Mouse (Mus musculus) left cerebral cortex, postnatal 36 days (tissue): Measurements from ENCODE around the gene Mrpl52. TPM values are rescaled to one million over a fixed set of nuclear protein-coding genes. Genes with fewer than 3 reads are reported as not detected.

Experiments
- DNase-seq, 2 experiments: peaks; one replicate each; pipeline ENCODE4 v3.0.0; 2021 to 2022; ENCODE audit warnings: low spot score in 2 of 2, mixed read lengths in 1 of 2
- intact Hi-C: fragments of 180-260 bp; cut with DNase I; formaldehyde crosslinking; loops from one replicate; pipeline ENCODE4 v1.15.1; 2025
- total RNA-seq, 2 experiments: library from RNA; stranded (reverse); gene quantifications; 2 replicates each; pipeline ENCODE4 v1.2.3; 2021

The Mrpl52 gene
- total RNA-seq, 2 experiments from 2014 or later: 84.6 to 88.0 TPM

GRCm38 (mm10) chr14:54454669-54455528 is 28.2 kb downstream of the Mrpl52 start:
- intact Hi-C loops: no loop called here
- no peak for DNase-seq

GRCm38 (mm10) chr14:54457907-54458569 is 31.3 kb downstream of the Mrpl52 start:
- intact Hi-C loops: no loop called here
- DNase-seq: no peak

DNA sequence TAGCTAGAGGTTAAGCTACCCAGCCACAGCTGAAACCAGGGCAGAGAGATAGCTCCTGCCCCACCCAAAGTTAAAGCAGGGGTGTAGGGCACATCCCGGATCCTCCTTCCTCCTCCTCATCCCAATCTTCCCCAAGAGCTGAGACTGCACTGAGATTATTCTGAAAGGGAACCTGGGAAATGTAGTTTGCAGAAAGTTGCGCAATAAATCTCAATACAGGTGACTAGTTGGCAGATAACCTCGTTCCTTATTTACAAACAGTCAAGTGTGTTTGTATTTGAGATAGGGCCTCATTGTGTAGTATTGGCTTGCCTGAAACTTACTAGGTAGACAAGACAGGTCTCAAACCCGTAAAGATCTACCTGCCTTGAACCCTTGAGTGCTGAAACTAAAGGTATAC is 35.4 kb downstream of the Mrpl52 start:
- intact Hi-C loops: loop anchor here (10.0 kb wide), 1 partner anchor 53 kb away; the partner anchor contains the start of gene Prmt5
- no peak for DNase-seq

DNA sequence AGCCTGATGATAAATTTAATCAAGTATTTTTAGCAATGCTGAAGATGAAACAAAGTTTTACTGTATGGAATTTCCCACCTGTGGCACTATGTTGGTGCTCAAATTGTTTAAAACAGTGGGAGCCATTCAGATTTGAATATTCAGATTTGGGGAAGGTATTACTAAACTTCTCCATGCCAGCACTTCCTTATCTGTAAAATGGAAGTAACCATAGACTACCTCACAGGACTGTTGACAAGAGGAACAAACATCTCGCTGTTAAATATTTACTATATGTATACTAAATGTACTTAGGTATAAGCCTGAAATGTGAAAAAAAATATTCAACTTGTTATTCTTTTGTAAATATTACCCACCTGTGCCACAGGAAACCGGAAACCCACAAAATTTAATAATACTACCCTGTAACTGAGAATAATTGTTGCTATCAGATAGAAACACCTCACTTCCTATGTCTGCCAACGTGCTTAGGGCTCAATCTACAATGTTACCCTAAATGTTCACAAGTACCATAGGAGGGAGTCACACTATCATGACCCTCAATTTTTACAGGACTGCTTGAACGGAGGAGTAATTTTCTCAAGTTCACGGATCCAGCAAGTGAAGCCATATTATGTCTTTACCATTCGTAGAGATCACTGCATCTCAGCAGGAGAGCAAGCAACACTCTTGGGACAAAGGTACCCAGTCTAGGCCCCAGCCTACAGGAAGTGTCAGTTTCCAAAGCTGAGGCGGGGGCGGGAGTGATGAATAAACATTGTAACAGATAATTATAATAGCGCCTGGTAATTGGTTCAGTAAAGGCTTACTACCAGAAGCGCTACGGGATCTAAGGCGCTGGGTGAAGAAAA is 36.6 kb downstream of the Mrpl52 start:
- intact Hi-C loops: loop anchor here (10.0 kb wide), 1 partner anchor 51 kb away; the partner anchor contains the start of gene Prmt5

GRCm38 (mm10) chr14:54463959-54464292 is 37.2 kb downstream of the Mrpl52 start, which contains the start of gene Lrp10:
Lrp10 (plus strand) TSS chr14:54464137.
- peak; percentile 85 to 86 for DNase-seq

More for the DNA sequence above, 36.6 kb downstream of the Mrpl52 start:
- no peak for DNase-seq

DNA sequence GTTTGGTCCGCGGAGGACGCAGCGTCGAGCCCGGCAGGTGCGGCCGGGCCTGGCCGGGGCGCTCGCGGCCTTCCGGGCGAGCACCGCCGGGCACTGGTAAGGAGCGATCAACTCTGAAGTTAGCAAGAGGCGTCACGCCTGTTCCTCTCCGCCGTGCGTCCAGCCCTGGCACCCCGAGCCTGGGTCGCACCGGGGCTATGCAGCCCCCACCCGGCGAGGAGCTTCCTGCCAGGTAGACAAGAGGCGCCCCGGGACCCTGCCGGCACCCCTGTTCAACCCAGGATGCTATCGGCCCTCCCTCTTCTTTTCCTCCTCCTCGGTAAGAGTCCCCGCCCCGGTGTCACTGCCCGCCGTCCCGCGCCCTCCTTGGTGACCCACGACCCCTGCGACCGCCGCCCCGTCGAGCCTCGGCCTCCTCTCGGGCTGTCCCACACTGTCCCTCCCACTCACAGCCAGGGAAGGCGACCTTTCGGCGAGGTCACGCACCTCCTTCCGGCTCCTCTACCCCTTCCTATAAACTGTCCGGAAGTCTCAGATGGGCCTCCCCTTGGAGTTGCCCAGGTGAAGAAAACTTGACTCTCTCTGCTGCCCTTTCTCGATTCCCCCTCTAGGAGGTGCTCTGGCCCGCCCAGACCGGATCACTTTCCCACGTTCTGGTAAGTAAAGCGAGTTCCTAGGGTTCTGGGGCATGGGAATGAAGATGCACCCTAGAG is 37.7 kb downstream of the Mrpl52 start:
- intact Hi-C loops: loop anchor here (10.0 kb wide), 1 partner anchor 50 kb away; the partner anchor contains the start of gene Prmt5
- DNase-seq: no peak

More at GRCm38 (mm10) chr14:54463959-54464292, 37.2 kb downstream of the Mrpl52 start, which contains the start of gene Lrp10:
- intact Hi-C loops: loop anchor here (10.0 kb wide), 1 partner anchor 51 kb away; the partner anchor contains the start of gene Prmt5

GRCm38 (mm10) chr14:54471467-54471866 is 44.8 kb downstream of the Mrpl52 start:
- intact Hi-C loops: no loop called here
- no peak for DNase-seq

DNA sequence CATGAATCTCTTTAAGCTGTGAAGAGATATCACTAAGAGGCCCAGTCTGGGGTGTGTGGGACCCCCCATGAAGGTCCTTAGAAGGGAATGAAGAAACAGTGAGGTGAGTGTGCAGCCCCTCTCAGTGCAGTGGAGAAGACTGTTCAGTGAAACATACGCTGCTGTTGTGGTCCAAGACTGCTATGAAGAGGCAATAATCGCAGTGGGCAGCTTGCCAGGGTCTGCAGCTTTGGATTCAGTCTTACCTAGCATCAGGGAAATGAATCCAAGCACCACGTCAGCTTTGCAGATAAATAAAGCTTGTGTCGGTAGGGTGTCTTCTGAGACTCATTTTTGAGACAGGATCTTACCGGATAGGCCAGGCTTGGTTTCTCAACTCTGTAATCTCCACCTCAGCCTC is 46.0 kb downstream of the Mrpl52 start:
- intact Hi-C loops: no loop called here
- no peak for DNase-seq

DNA sequence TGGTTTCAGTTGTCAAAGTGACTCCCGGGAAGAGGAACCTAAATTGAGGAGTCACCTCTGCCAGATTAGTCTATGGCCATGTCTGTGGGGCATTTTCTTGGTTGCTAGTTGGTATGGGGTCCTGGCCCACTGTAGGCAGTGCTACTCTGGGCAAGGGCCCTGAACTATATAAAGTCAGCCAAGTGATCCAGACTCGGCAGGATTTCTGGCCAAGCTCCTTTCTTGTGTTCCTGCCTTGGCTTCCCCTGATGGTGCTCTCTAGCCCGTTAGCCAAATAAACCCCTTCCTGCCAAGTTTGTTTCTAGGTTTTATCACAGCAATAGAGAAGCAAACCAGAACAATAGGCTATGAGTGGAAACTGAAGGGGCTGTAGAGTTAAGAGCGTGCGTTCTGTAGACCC is 48.0 kb downstream of the Mrpl52 start:
- no peak for DNase-seq
- intact Hi-C loops: no loop called here

- DNase-seq: peak; percentile 54 to 57
- intact Hi-C loops: no loop called here
These were observed 49.5 kb downstream of the Mrpl52 start, which contains the start of gene Rem2 for GRCm38 (mm10) chr14:54475941-54476844. Rem2 (plus strand) TSS chr14:54476100.

GRCm38 (mm10) chr14:54477172-54477909 is 50.6 kb downstream of the Mrpl52 start:
- no peak for DNase-seq
- intact Hi-C loops: no loop called here

Other genes with a start within 250 kb of the Mrpl52 start
- 100 to 1,000 TPM; 114 to 126 TPM for gene Dad1, start 172.8 kb upstream of the Mrpl52 start, total RNA-seq
- gene Abhd4, start 172.7 kb upstream of the Mrpl52 start, total RNA-seq: 10 to 100 TPM; 45.9 to 53.4 TPM
- not detected for gene Olfr49, start 142.0 kb upstream of the Mrpl52 start, total RNA-seq
- 10 to 100 TPM; 52.2 to 52.3 TPM for gene Oxa1l, start 66.1 kb upstream of the Mrpl52 start, total RNA-seq
- gene Slc7a7, start 9.1 kb upstream of the Mrpl52 start, total RNA-seq: 1 to 10 TPM; 1.9 TPM
- 10 to 100 TPM in 1 of 2 experiments, 1 to 10 TPM in 1; 7.2 to 10.8 TPM for gene Mmp14, start 4.7 kb downstream of the Mrpl52 start, total RNA-seq
- 10 to 100 TPM; 24.1 to 24.4 TPM for gene Lrp10, start 37.2 kb downstream of the Mrpl52 start, total RNA-seq
- 1 to 10 TPM; 7.0 to 7.7 TPM for gene Rem2, start 49.2 kb downstream of the Mrpl52 start, total RNA-seq
- 10 to 100 TPM; 47.7 to 58.0 TPM for gene Prmt5, start 90.6 kb downstream of the Mrpl52 start, total RNA-seq
- 1 to 10 TPM; 1.6 to 4.7 TPM for gene Haus4, start 127.7 kb downstream of the Mrpl52 start, total RNA-seq
- gene Ajuba, start 150.6 kb downstream of the Mrpl52 start, total RNA-seq: 1 to 10 TPM; 1.5 to 2.0 TPM
- gene 4931414P19Rik, start 179.1 kb downstream of the Mrpl52 start, total RNA-seq: 1 to 10 TPM; 6.6 to 8.4 TPM
- 100 to 1,000 TPM; 164 to 176 TPM for gene Psmb5, start 191.1 kb downstream of the Mrpl52 start, total RNA-seq
- under 1 TPM; 0.27 to 0.30 TPM for gene Psmb11, start 194.5 kb downstream of the Mrpl52 start, total RNA-seq
- gene Gm17606, start 214.0 kb downstream of the Mrpl52 start, total RNA-seq: not detected
- 1 to 10 TPM; 7.0 to 9.6 TPM for gene Cdh24, start 214.5 kb downstream of the Mrpl52 start, total RNA-seq